Mouse (Mus musculus): ENCODE results near the gene Ltbp3.

Gene Ltbp3

GRCm38 (mm10) chr19:5751742-5752141 lies 11.0 kb downstream of the Ltbp3 start:
- DNase-seq (ENCODE audit: low spot score in 2 of 2) = peak in 1 of 2 experiments; percentile 45

DNA sequence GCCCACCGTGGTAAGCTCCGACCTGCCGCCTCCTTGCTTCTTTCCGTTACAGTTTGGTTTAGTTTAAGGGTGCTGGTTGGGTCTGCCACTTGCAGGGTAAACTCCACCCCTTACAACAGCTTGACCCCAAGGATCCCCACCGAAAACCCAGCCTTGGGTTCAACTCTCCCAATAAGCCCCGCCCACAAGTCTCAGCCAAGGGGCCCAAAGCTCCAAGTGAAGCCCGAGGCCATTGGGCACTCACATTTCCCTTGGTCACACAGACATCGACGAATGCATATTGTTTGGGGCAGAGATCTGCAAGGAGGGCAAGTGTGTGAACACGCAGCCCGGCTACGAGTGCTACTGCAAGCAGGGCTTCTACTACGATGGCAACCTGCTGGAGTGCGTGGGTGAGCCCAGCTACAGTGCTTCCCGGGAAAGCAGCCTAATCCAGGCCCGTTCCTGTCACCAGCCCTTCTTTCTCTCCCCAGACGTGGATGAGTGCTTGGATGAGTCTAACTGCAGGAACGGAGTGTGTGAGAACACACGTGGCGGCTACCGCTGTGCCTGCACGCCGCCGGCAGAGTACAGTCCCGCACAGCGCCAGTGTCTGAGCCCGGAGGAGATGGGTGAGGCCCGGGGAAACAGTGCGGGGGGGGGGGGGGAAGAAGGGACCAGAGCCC lies 15.7 kb downstream of the Ltbp3 start:
- DNase-seq (ENCODE audit: low spot score in 2 of 2) = no peak

DNA sequence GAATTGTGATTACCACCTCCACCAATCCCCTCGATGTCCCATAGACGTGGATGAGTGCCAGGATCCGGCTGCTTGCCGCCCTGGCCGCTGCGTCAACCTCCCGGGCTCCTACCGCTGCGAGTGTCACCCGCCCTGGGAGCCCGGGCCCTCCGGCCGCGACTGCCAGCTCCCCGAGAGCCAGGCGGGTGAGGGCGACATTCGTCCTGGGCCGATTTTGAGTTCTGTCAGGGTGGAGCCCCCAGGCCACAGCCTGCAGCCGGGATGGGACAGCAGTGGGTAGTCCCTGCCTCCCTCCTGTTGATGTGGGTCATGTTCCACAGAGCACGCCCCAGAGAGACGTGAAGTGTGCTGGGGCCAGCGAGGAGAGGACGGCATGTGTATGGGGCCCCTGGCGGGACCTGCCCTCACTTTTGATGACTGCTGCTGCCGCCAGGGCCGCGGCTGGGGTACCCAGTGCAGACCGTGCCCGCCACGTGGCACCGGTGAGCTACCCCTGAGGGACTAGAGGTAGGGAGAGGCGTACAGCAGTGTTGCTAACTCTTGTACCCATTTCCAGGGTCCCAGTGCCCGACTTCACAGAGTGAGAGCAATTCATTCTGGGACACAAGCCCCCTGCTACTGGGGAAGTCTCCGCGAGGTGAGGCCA lies 16.4 kb downstream of the Ltbp3 start:
- no peak for DNase-seq (ENCODE audit: low spot score in 2 of 2)

DNA sequence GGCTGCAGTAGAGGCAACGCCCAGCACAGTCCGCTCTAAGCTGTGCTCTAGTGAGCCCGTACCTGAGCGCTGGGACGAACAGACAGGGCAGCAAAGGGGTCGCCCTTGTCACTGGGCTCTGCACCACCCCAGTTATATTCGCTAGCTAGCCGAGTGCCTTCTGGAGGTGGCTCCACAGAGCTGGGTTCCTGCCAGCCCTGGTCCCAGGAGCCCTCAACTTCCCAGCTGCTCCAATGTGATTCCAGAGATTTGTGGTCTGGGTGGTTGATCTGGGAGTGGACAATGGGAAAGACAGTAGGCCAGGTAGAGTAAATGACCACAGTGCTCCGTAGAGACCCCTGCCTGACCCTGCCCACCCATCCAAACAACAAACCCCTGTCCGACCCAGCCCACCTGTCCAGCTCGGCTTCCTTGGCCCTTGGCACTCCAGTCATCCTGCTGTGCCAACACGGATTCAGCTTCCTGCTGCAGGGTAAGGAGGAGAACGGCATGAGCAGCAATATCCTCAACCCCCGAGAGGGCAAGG lies 18.2 kb downstream of the Ltbp3 start:
- no peak for DNase-seq (ENCODE audit: low spot score in 2 of 2)

- DNase-seq (ENCODE audit: low spot score in 2 of 2) = no peak
These were observed 22.5 kb downstream of the Ltbp3 start for GRCm38 (mm10) chr19:5763163-5763562.

- no peak for DNase-seq (ENCODE audit: low spot score in 2 of 2)
These were observed 26.6 kb downstream of the Ltbp3 start for GRCm38 (mm10) chr19:5767271-5767670.

- no peak for DNase-seq (ENCODE audit: low spot score in 2 of 2)
These were observed 29.6 kb downstream of the Ltbp3 start for GRCm38 (mm10) chr19:5770311-5770710.

DNA sequence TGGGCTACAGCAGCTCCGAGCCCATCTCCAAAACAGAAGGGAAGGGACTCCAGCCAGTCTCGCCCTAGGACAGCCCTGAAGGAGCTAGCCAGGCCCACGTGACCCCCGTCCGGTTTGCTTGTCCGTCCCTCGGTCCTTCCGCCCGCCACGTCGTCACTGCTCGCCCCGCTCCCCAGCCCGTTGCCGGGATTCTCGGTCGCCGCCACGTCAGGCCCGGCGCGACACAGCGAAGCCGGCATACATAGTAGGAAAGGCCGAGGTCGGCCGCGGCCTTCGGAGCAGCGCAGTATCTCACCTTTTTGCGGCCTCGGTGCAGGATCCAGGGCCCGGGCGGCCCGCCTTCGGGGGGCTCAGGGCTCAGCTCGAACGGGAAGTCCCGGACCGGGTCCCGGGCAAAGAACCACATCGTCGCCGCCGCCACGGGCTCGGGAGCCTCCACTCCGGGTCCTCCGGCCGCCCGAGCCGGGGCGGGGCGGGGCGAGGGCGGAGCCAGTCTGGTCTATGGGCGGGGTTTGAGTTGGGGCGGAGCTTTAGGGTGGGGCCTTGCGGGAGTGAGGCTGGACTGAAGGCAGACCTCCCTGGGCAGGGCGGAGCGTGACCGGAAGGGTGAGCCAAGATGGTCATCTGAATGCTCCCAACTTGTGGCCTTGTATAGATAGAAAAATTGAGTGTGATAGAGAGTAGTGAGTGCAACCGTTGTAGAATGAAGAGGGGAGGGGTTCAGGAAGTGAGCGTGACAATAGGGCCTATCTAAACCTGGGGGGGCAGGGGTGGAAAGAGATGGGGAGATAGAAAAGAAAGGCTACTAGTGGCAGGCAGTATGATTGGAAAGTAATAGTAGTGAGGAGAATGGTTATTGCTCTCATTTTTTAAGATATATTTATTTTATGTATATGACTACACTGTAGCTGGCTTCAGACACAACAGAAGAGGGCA lies 30.5 kb downstream of the Ltbp3 start, which contains the start of gene Scyl1:
Scyl1 (minus strand) TSS at position 495 of the 936 bp plus-strand sequence.
- peak; percentile 83 to 92 for DNase-seq (ENCODE audit: low spot score in 2 of 2)

DNA sequence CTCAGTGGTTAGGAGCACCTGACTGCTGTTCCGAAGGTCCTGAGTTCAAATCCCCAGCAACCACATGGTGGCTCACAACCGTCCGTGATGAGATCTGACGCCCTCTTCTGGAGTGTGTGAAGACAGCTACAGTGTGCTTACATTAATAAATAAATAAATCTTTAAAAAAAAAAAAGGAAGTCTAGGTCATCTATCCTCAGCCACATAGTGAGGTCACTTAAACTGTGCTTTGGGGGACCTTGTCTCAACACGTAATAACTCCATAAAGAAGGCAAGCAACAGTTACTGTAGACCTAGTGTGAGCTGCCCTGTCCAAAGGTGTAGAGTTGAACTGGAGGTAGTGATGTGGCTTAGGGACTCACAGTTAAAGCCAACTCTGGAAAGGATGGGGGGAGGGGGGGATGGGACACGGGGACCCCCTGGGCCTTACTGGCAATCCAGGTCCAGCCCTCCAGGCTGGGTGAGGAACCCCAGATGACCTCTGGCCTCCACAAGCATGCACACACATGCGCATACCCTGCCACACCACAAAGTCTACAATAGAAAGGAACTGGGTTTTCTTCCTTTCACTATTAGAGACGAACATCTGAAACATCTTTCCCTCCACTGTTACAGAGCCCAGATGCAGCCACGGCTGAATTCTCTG lies 36.8 kb downstream of the Ltbp3 start:
- no peak for DNase-seq (ENCODE audit: low spot score in 2 of 2)

DNA sequence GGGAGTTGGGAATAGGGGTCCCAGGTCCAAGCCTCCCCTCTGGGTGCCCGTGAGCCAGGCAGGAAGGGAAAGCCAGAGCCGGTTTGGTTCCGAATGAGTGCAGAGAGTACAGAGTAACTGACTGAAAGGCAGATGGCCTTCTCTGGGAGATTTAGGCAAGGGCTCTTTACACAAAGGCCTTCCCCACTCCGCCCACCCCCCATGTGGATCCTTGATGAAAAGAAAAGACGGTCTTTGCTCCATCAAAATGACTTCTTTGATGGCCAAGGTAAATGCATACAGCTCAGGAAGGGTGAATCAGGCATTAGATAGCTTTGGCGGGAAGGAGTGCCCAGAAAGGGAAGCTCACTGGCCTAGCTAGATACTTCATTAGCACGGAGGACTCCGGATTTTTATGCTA lies 37.6 kb downstream of the Ltbp3 start:
- no peak for DNase-seq (ENCODE audit: low spot score in 2 of 2)

- DNase-seq (ENCODE audit: low spot score in 2 of 2) = peak in 1 of 2 experiments; percentile 36
These were observed 39.5 kb downstream of the Ltbp3 start for GRCm38 (mm10) chr19:5780203-5780602.

- DNase-seq (ENCODE audit: low spot score in 2 of 2) = no peak
These were observed 40.8 kb downstream of the Ltbp3 start for GRCm38 (mm10) chr19:5781532-5781931.

- DNase-seq (ENCODE audit: low spot score in 2 of 2) = no peak
These were observed 41.4 kb downstream of the Ltbp3 start for GRCm38 (mm10) chr19:5782121-5782520.

GRCm38 (mm10) chr19:5784958-5785577 lies 44.4 kb downstream of the Ltbp3 start:
- DNase-seq (ENCODE audit: low spot score in 2 of 2) = no peak

DNA sequence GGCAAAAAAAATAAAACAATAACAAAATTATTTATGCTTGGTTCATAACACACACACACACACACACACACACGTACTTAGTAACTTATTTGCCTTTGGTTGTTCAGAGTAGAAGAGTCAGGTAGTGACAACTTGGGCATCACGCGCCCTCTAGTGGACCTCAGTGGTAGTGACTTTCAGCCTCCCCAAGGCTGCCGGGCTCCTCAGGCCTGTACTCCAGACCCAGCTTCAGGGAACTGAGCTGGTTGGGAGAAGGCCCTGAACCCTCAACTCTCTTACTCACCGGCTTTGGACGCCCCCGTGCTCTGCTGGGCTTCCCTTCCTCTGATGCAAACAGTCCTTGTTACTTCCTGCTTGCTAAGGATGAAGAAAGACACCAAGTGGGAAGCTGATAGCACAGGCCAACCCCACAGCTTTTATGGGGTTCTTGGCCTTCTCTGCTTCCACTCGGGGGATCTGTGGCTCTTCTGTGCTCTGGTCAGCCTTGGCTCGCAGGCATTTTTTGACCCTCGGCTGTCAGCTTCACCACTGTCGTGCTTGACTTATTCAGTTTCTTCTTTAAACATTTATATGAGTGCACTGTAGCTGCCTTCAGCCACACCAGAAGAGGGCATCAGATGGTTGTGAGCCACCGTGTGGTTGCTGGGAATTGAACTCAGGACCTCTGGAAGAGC lies 45.9 kb downstream of the Ltbp3 start:
- peak; percentile 75 to 90 for DNase-seq (ENCODE audit: low spot score in 2 of 2)

DNA sequence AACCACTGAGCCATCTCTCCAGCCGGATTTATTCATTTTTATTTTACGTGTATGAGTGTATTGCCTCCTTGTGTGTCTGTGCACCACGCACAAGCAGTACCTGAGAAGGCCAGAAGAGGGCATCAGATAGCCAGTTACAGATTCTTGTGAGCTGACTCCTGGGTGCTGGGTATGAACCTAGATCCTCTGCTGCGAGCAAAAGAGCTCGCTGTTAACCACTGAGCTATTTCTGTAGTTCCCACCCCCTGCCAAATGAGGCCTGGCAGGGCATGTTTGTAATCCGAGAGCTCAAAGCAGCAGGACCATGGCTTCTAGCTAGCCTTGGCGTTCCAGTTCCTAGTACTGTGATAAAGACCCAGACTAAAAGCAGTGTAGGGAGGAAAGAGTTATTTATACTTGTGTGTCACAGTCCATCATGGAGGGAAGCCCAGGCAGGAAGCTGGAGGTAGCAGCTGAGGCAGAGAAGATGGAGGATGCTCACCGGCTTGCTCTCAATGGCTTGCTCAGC lies 46.5 kb downstream of the Ltbp3 start:
- peak; percentile 79 to 89 for DNase-seq (ENCODE audit: low spot score in 2 of 2)

- no peak for DNase-seq (ENCODE audit: low spot score in 2 of 2)
These were observed 47.2 kb downstream of the Ltbp3 start for GRCm38 (mm10) chr19:5787920-5788319.

DNA sequence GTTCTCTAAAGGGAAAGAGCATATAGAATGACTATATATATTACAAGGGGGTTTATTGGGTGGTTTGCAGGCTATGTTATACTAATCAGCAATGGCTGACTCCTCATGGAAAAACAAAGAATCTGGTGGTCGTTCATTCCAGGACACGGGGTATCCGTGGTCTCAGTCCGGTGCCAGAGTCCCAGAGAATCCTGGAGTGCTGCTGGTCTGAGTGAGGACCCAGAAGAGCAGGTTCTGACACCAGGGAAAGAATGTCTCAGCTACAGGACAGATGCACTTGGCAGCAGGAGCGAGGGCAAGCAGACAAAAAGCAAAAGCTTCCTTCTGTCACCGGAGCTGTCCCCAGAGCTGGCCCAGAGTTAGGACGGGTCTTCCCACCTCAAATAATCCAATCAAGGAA lies 47.9 kb downstream of the Ltbp3 start:
- DNase-seq (ENCODE audit: low spot score in 2 of 2) = no peak

- DNase-seq (ENCODE audit: low spot score in 2 of 2) = no peak
These were observed 48.4 kb downstream of the Ltbp3 start for GRCm38 (mm10) chr19:5789066-5789465.

- DNase-seq (ENCODE audit: low spot score in 2 of 2) = no peak
These were observed 50.6 kb downstream of the Ltbp3 start for GRCm38 (mm10) chr19:5791329-5791728.

All from thymus, postnatal 10 days (tissue).